Mouse (Mus musculus): Measurements from ENCODE around the gene Fanca. TPM values are rescaled to one million over a fixed set of nuclear protein-coding genes. Genes with fewer than 3 reads are reported as not detected.

Gene Fanca
- polyA plus RNA-seq, 1 experiment from 2014 or later: 32.2 TPM

GRCm38 (mm10) chr8:123224278-123225266 is 93.8 kb downstream of the Fanca start, which contains the start of gene Cdk10:
Gene Cdk10, plus strand, starts transcription at chr8:123224842.
- H3K4me2 ChIP-seq: peak within 1 kb of the TSS; percentile 97
- WGBS (ENCODE audit: insufficient replicate concordance): 3% methylated on average over 59 of the region's 59 CpGs
- H3K9me3 ChIP-seq (replicated peaks): no peaks in the 10 kb centered on the region
- peak within 1 kb of the TSS; percentile 82 for H3K4me3 ChIP-seq
- H3K4me1 ChIP-seq: peaks cover 19% of the 10 kb centered on the region
- peak; percentile 88 for ATAC-seq
- peaks cover 25% of the 10 kb centered on the region for H3K36me3 ChIP-seq
- H3K9ac ChIP-seq: peak within 1 kb of the TSS; percentile 86
- H3K27me3 ChIP-seq (replicated peaks): 0 out of 2 replicates have a peak, but pooled peaks cover 4% of the 10 kb centered on the region
- peak within 1 kb of the TSS; percentile 76 for H3K27ac ChIP-seq

GRCm38 (mm10) chr8:123220917-123221316 is 97.5 kb downstream of the Fanca start:
- no peak overlapping the region for H3K27ac ChIP-seq
- H3K4me3 ChIP-seq: no peak overlapping the region
- H3K27me3 ChIP-seq (replicated peaks): peaks cover 10% of the 10 kb centered on the region; the same call in 1 of the 2 replicates
- peaks cover 17% of the 10 kb centered on the region for H3K4me1 ChIP-seq
- H3K9ac ChIP-seq: no peak overlapping the region
- H3K9me3 ChIP-seq (replicated peaks): no peaks in the 10 kb centered on the region
- H3K36me3 ChIP-seq: no peaks in the 10 kb centered on the region
- 58% methylated on average over 1 of the region's 1 CpGs for WGBS (ENCODE audit: insufficient replicate concordance)
- H3K4me2 ChIP-seq: no peak overlapping the region
- ATAC-seq: no peak

Other genes with a start within 250 kb of the Fanca start
- 1,452 and 1,476 TPM in 2 replicates for gene Rpl13, start 216.2 kb downstream of the Fanca start, polyA plus RNA-seq (2016; fragmentation: Nextera tagmentation; extraction: Ambion mirVana)
- 2.8 and 2.9 TPM in 2 replicates for gene Cpne7, start 201.2 kb downstream of the Fanca start, polyA plus RNA-seq (2016; fragmentation: Nextera tagmentation; extraction: Ambion mirVana)
- 1.7 and 2.1 TPM in 2 replicates for gene Sult5a1, start 160.3 kb downstream of the Fanca start, polyA plus RNA-seq (2016; fragmentation: Nextera tagmentation; extraction: Ambion mirVana)
- gene Dpep1, start 132.3 kb downstream of the Fanca start, polyA plus RNA-seq (2016; fragmentation: Nextera tagmentation; extraction: Ambion mirVana): 0.20 and 0.33 TPM in 2 replicates
- gene Chmp1a, start 105.8 kb downstream of the Fanca start, polyA plus RNA-seq (2016; fragmentation: Nextera tagmentation; extraction: Ambion mirVana): 80.1 and 80.8 TPM in 2 replicates
- gene Spata33, start 105.7 kb downstream of the Fanca start, polyA plus RNA-seq (2016; fragmentation: Nextera tagmentation; extraction: Ambion mirVana): 0.44 and 1.4 TPM in 2 replicates
- 14.7 and 16.2 TPM in 2 replicates for gene Cdk10, start 93.7 kb downstream of the Fanca start, polyA plus RNA-seq (2016; fragmentation: Nextera tagmentation; extraction: Ambion mirVana)
- gene Spata2l, start 82.3 kb downstream of the Fanca start, polyA plus RNA-seq (2016; fragmentation: Nextera tagmentation; extraction: Ambion mirVana): 1.4 and 1.8 TPM in 2 replicates
- 11.3 and 11.8 TPM in 2 replicates for gene Zfp276, start 64.4 kb downstream of the Fanca start, polyA plus RNA-seq (2016; fragmentation: Nextera tagmentation; extraction: Ambion mirVana)
- gene Vps9d1, start 64.2 kb downstream of the Fanca start, polyA plus RNA-seq (2016; fragmentation: Nextera tagmentation; extraction: Ambion mirVana): 5.8 and 7.6 TPM in 2 replicates
- 4.6 TPM in 2 replicates for gene Spire2, start 14.1 kb upstream of the Fanca start, polyA plus RNA-seq (2016; fragmentation: Nextera tagmentation; extraction: Ambion mirVana)
- gene Tcf25, start 55.2 kb upstream of the Fanca start, polyA plus RNA-seq (2016; fragmentation: Nextera tagmentation; extraction: Ambion mirVana): 79.2 and 94.3 TPM in 2 replicates
- gene Mc1r, start 88.5 kb upstream of the Fanca start, polyA plus RNA-seq (2016; fragmentation: Nextera tagmentation; extraction: Ambion mirVana): not detected in 2 replicates
- gene Tubb3, start 92.8 kb upstream of the Fanca start, polyA plus RNA-seq (2016; fragmentation: Nextera tagmentation; extraction: Ambion mirVana): 0.41 and 0.76 TPM in 2 replicates
- gene Def8, start 105.0 kb upstream of the Fanca start, polyA plus RNA-seq (2016; fragmentation: Nextera tagmentation; extraction: Ambion mirVana): 17.2 and 18.4 TPM in 2 replicates
- gene Afg3l1, start 159.3 kb upstream of the Fanca start, polyA plus RNA-seq (2016; fragmentation: Nextera tagmentation; extraction: Ambion mirVana): 38.0 and 38.4 TPM in 2 replicates
- 0.42 and 0.56 TPM in 2 replicates for gene Dbndd1, start 196.9 kb upstream of the Fanca start, polyA plus RNA-seq (2016; fragmentation: Nextera tagmentation; extraction: Ambion mirVana)
- 5.4 and 8.6 TPM in 2 replicates for gene Gas8, start 200.3 kb upstream of the Fanca start, polyA plus RNA-seq (2016; fragmentation: Nextera tagmentation; extraction: Ambion mirVana)